9 mouse cellular contexts compared by ENCODE assay signal in the genomic region with DNA sequence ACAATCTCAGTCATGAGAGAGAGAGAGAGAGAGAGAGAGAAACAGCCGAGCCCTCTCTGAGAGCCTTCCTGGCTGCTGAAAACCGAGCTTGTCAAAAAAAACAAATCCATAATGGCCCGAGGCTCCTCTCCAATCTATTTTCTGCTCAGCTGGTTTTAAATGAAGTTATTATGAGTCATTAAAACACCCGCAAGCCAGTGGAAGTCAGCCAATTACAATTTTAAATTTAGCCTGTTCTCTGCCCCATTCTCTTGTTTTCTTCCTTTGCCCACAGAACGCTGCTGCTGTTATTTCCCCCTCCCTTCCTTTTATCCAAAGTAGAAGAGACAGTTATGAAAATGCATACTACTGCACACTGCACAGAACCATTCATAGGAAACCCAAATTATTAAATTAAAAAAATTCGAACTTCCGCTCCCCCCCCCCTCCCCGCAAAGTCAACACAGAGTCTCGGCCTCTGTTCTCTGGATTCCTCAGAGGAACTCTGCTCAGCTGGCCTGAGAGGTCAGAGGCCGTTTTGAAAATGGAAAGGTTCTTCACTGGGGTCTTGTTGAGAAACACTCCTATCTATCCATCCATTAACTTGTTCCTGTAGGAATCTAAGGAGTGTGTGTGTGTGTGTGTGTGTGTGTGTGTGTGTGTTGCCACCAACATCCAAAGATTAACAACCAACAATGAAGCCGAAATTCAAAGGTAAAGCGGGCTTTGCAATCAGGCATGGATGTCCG.
DNase-seq lines count a peak whose midpoint lies in the region; ATAC-seq and TF ChIP-seq lines count a peak whose summit lies in the region.
"Had no signal": no experiment of that assay in that cellular context is flagged by ENCODE, and none has a peak within 500 bp of the region (broad histone marks: within the 10 kb centered on the region; RNA-seq: fewer than 3 reads in every experiment).

No protein-coding gene starts in this region.

- no peaks in the 10 kb centered on the region for H3K9me3 ChIP-seq in liver, postnatal 0 days (ENCODE audit: low read length)
- no peaks in the 10 kb centered on the region for H3K9me3 ChIP-seq in heart, embryonic 16.5 days (replicated peaks; ENCODE audit: control insufficient read depth, low read length)
- H3K9me3 ChIP-seq: megakaryocyte, embryonic 14.5 days had no signal

- H3K27ac ChIP-seq in liver, postnatal 0 days (ENCODE audit: low read depth): peak overlapping the region; percentile 37
- peak overlapping the region; percentile 79 for H3K27ac ChIP-seq in heart, embryonic 16.5 days (ENCODE audit: low read length)
- peak overlapping the region; percentile 98 for H3K27ac ChIP-seq in left cerebral cortex, adult 2 months

- no peak overlapping the region for H3K4me3 ChIP-seq in liver, postnatal 0 days (ENCODE audit: low read depth, low read length)
- no peak overlapping the region for H3K4me3 ChIP-seq in heart, embryonic 16.5 days (ENCODE audit: low read length)
- H3K4me3 ChIP-seq in left cerebral cortex, adult 2 months: no peak overlapping the region
- H3K4me3 ChIP-seq: megakaryocyte, embryonic 14.5 days had no signal

- intact Hi-C loops in left cerebral cortex, adult 2 months (cut with DNase I): no loop called here

- no peaks in the 10 kb centered on the region for H3K36me3 ChIP-seq in liver, postnatal 0 days (replicated peaks; ENCODE audit: insufficient read depth, low read length)
- no peaks in the 10 kb centered on the region for H3K36me3 ChIP-seq in heart, embryonic 16.5 days (ENCODE audit: control insufficient read depth, insufficient read depth)

- no peak for TF ChIP-seq CTCF in liver, postnatal 0 days (IDR thresholded peaks at IDR 0.05; ENCODE audit: low read depth)
- no peak for TF ChIP-seq CTCF in left cerebral cortex, adult 2 months (IDR thresholded peaks at IDR 0.05)

- TF ChIP-seq EP300 in liver, postnatal 0 days (IDR thresholded peaks at IDR 0.05; ENCODE audit: low read depth): peak; percentile 29; the same call in 1 of the 2 replicates

- H3K27me3 ChIP-seq in liver, postnatal 0 days (ENCODE audit: insufficient read depth, low read length): no peaks in the 10 kb centered on the region
- H3K27me3 ChIP-seq in heart, embryonic 16.5 days (ENCODE audit: control insufficient read depth, insufficient read depth, low read length): no peaks in the 10 kb centered on the region
- H3K27me3 ChIP-seq: megakaryocyte, embryonic 14.5 days had no signal

- H3K9ac ChIP-seq in liver, postnatal 0 days (replicated peaks): no peak overlapping the region
- H3K9ac ChIP-seq in heart, embryonic 16.5 days (ENCODE audit: low read length): peak overlapping the region; percentile 60

- 56% methylated on average over 13 of the region's 13 CpGs for WGBS in liver, postnatal 0 days (ENCODE audit: insufficient replicate concordance)
- 43% methylated on average over 13 of the region's 13 CpGs for whole genome bisulfite sequencing in heart, embryonic 16.5 days

- H3K4me1 ChIP-seq in liver, postnatal 0 days (ENCODE audit: insufficient read depth): peaks cover 9% of the 10 kb centered on the region
- peaks cover 52% of the 10 kb centered on the region for H3K4me1 ChIP-seq in heart, embryonic 16.5 days (ENCODE audit: control insufficient read depth, insufficient read depth, low read length)

- ATAC-seq in liver, postnatal 0 days: no peak
- no peak for ATAC-seq in heart, embryonic 16.5 days (replicated peaks; ENCODE audit: extremely low read depth, insufficient read depth, low FRiP score)

- peak; percentile 42 for DNase-seq in adrenal gland, adult 2 months
- no peak for DNase-seq in adrenal gland, postnatal 25 days
- no peak for DNase-seq in liver, postnatal 0 days
- DNase-seq in liver: no peak
- DNase-seq in left cerebral cortex, adult 2 months (ENCODE audit: extremely low spot score in 1 of 2, low spot score in 2 of 2): peak; percentile 57 to 59
- DNase-seq in right cerebral cortex, postnatal 10 days (ENCODE audit: low spot score in 2 of 2): peak; percentile 70 to 84
- DNase-seq in spleen, postnatal 4 days (ENCODE audit: low spot score in 2 of 2): no peak

- H3K4me2 ChIP-seq in liver, postnatal 0 days (ENCODE audit: low read depth, low read length): no peak overlapping the region
- 0 out of 2 replicates have a peak overlapping the region, but pooled peaks have one; percentile 16 for H3K4me2 ChIP-seq in heart, embryonic 16.5 days (ENCODE audit: low read depth, low read length)

Comparison
In these comparisons a context has a peak if more than half of its experiments do, and no peak if none do; other contexts are left out.
1. DNase-seq: peak in adrenal gland, adult 2 months (single experiment), left cerebral cortex, adult 2 months (2 of 2) and right cerebral cortex, postnatal 10 days (2 of 2); none in adrenal gland, postnatal 25 days (single experiment), liver, postnatal 0 days (single experiment), liver (single experiment) and spleen, postnatal 4 days (0 of 2).
2. H3K27ac ChIP-seq: peak in every context shown above with its lines; median percentile 98 in left cerebral cortex, adult 2 months; 79 in heart, embryonic 16.5 days; 37 in liver, postnatal 0 days.